Mouse (Mus musculus): ENCODE results near the gene Pigt.
A peak's percentile ranks its signal among the peaks of the same experiment; 100 is the strongest.

Gene Pigt

DNA sequence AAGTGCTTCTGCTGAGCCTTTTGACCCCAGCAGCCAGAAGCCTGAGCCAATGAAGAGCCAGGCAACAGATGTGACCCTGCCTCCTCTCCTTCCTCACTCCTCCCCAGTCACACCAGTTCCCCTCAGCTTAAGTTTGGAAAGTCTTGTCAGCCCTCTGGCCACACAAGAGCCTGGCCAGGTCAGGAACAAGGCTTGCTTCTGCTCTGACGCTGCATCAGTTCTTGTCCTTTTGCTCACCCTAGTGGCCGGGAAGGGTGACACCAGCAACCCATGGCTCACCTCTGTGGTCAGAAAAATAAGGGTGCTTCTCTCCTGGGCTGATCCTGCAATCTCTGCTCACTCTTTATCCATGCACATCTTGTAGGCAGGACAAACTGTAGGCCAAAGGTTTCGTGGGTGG lies 23.5 kb downstream of the Pigt start:
- DNase-seq (ENCODE audit: low spot score in 2 of 2): no peak

- peak; percentile 21 to 37 for DNase-seq (ENCODE audit: low spot score in 2 of 2)
These were observed 24.5 kb downstream of the Pigt start for GRCm38 (mm10) chr2:164521841-164522240.

DNA sequence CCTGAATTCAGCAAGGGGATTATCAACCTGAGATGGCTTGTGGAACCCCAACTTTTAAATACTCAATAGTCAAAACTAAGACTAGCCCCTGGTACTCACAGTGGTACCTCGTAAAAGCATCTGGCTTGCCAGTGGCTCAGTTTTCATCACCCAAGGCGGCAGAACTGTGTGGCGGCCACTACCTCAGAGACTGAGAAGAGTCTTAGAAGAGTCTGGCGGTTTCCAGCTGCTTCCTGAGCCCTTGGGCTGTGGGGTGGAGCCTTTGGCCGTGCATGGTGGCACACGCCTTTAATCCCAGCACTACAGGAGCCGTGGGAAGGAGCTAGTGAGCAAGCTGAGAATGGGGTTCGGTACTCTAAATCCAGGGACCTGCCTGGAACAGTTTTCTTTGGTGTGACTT lies 25.0 kb downstream of the Pigt start:
- DNase-seq (ENCODE audit: low spot score in 2 of 2): no peak

DNA sequence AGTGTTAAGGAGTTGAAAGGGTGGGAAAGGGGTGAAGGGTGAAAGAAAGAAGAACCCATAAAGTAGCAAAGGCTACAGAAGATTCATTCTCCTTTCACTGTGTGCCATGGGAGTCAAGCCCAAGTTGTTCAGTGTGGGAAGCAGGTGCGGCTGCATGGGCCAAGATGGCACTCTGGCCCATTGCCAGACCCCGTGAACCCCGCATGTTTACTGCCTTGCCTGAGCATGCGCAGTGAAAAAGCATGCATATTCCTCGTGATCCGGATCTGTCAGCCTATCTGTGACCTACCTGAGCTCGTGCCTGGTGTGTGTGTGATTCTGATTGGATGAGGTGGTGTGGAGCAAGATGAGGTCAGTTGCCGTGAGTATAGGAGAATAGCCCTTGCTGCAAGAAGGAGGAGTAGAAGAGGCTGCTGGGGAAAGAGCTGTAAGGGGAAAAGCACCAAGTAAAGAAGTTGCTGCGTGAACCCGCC lies 26.0 kb downstream of the Pigt start:
- no peak for DNase-seq (ENCODE audit: low spot score in 2 of 2)

- no peak for DNase-seq (ENCODE audit: low spot score in 2 of 2)
These were observed 31.2 kb downstream of the Pigt start for GRCm38 (mm10) chr2:164528557-164528956.

GRCm38 (mm10) chr2:164531169-164531568 lies 33.8 kb downstream of the Pigt start:
- peak; percentile 76 to 84 for DNase-seq (ENCODE audit: low spot score in 2 of 2)

- DNase-seq (ENCODE audit: low spot score in 2 of 2): no peak
These were observed 37.0 kb downstream of the Pigt start for GRCm38 (mm10) chr2:164534315-164534714.

GRCm38 (mm10) chr2:164537003-164537402 lies 39.7 kb downstream of the Pigt start:
- no peak for DNase-seq (ENCODE audit: low spot score in 2 of 2)

DNA sequence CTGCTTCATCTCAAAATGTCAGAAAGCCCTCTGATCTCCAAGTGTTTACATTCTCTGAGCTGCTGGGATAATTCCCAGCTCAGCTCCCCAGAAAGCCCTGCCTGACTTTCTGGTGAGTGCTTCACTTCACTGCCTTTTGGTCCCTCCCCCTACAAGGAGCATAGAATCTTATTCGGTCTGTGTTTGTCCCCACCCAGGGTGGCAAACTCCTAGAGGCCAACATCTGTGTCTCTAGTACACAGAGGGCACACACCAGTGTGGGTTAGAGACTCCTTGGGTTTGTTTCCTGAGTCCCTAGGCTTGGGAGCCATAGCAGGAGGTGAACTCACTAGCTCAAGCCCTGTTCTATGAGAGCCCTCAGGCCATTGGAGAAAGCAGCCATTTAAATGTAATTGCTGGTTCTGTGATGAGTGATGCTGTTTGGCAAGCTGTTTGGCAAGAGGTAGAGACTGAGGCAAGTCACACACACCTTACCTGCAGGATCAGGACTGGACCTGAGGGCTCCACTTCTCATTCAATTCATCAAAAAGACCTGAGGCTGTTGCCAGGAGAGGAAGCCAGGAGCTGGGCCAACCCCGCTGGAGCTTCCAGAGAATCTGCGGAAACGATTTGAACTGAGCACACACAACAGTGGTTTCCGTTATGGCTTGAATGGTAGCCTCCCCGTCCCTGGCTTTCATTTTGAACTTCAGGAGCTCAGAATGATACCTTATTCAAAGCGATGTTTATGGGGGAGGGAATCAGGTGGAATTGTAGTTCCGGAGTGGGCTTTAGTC lies 43.5 kb downstream of the Pigt start:
- DNase-seq (ENCODE audit: low spot score in 2 of 2): no peak

DNA sequence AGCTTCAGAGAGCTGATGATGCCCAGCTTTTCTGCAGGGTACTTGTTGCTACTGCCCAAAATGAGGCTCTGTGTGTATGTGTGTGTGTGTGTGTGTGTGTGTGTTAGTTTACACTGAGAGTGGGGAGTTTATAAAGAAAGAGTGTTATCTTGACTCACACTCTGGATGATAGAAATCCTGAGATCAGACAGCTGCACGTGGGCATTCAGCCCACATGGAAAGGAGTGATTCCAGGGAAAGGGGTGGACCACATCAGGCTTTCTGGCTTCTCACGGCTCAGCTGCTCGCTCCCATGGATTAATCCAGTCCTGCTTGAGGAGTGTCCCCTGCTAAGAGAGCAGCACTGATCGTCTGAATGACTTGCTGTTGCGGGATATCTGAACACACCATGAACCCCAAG lies 44.8 kb downstream of the Pigt start:
- DNase-seq (ENCODE audit: low spot score in 2 of 2): peak; percentile 68 to 85

DNA sequence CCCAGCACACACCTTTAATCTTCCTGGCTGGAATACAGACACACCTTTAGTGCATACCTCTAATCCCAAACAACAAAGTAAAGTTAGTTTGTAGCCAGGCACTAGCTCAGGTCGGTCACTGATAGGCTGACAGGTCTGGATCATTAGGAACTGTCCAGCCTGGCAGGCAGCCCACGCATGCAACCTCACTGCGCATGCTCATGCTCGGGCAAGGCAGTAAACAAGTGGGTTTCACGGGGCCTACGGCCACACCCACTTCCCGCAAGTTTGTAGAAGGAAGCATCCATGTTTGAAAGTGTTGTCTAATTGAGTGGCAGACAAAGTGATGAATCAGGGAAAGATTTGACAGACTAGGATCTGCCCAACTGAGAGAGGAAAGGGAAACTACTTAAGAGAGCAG lies 45.3 kb downstream of the Pigt start:
- DNase-seq (ENCODE audit: low spot score in 2 of 2): no peak

GRCm38 (mm10) chr2:164543745-164544144 lies 46.4 kb downstream of the Pigt start:
- no peak for DNase-seq (ENCODE audit: low spot score in 2 of 2)

DNA sequence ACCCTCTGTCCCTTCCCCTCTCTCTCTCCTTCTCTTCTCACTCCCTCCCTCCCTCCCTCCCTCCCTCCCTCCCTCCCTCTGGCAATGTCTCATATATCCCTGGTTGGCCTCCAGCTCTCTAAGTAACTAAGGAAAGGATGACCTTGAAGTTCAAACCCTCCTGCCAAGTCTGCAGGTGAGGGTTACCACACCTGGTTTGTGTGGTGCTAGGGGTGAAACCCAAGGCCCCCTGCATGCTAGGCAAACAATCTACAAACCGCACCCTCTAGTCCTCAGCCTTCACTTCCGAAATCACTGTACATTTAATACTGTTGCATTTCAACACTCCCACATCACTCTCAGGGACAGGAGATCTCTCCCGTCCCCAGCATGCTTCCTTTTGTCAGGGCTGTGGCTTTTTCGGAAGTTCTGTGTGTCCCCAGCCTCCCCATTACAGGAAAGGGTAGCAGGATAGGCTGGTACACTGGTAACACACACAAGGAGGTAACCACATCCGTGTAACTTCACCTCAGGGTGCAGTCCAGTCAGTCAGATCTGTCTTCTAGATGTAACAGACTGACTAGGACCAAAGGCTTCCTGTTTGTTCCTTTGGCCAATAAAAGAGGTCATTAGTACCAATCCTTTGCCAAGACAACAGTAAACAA lies 47.3 kb downstream of the Pigt start:
- no peak for DNase-seq (ENCODE audit: low spot score in 2 of 2)

DNA sequence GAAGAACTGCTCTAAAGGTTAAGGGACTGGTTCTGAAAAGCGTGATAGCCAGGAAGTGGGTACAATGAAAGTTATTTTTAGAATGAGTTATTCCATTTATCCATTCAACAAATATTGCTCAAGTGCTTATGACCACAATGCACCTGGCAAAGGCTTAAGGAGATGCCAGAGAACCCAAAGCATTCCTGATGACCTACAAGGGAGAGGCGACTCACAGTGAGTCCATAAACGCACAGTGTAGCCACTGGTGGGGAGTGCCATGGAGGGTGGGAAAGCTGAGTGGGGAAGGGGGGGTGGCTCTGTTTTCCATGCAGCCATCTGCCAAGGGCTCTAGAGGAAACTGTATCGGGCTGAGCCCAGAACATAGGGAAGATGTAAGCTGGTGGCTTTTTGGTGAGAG lies 52.0 kb downstream of the Pigt start:
- no peak for DNase-seq (ENCODE audit: low spot score in 2 of 2)

GRCm38 (mm10) chr2:164549963-164550894 lies 52.9 kb downstream of the Pigt start:
- DNase-seq (ENCODE audit: low spot score in 2 of 2): peak in 1 of 2 experiments; percentile 66

- no peak for DNase-seq (ENCODE audit: low spot score in 2 of 2)
These were observed 53.6 kb downstream of the Pigt start for GRCm38 (mm10) chr2:164550895-164551269.

DNA sequence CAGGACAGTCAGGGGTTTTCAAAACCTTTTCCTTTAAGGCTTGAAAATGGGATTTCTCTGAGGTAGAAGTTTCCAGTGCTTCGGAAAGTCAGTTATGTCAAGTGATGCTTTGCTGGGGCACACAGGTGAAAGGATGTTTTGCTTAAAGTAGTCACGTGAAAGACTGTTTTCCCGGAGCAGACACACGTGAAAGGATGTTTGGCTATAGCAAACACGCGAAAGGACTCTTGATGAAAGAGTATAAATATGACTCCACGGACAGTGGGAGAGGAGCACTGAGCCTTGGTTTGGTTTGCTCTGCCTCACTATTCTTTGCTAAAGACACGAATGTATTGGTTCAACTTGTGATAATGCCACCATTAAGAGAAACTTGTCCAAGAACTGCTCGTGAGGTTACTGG lies 54.2 kb downstream of the Pigt start:
- DNase-seq (ENCODE audit: low spot score in 2 of 2): no peak

Data from frontal cortex, postnatal 36 days (tissue).